Mouse (Mus musculus) forebrain, embryonic 16.5 days (tissue): Measurements from ENCODE around the gene Ly6g6d. TPM values are rescaled to one million over a fixed set of nuclear protein-coding genes. Genes with fewer than 3 reads are reported as not detected.
A peak's percentile ranks its signal among the peaks of the same experiment; 100 is the strongest.
"Not testable (repeated sequence)": the region's sequence is repeated elsewhere in the genome, so short reads cannot be mapped to it uniquely, and the experiment has no call there.

Source experiments
- ATAC-seq: fragments of 200-750 bp; cut with Nextera tagmentation; 2 replicates; pipeline ENCODE4 v1.8.0; 2017; ENCODE audit warnings: mild to moderate bottlenecking, moderate library complexity
- H3K27ac ChIP-seq: fragments of 300-500 bp; sonication (generic); 2 replicates; pipeline ENCODE4 v1.5.1; 2014; ENCODE audit warnings: low read length, control low read depth
- H3K27me3 ChIP-seq: fragments of 300-500 bp; sonication (generic); replicated peaks from 2 replicates; pipeline ENCODE4 v1.6.1; 2014; ENCODE audit warnings: low read length; ENCODE audit not compliant: control insufficient read depth, insufficient read depth
- H3K36me3 ChIP-seq: fragments of 300-500 bp; sonication (generic); 2 replicates; pipeline ENCODE4 v1.6.1; 2014; ENCODE audit not compliant: control insufficient read depth, insufficient read depth
- H3K4me1 ChIP-seq: fragments of 300-500 bp; sonication (generic); replicated peaks from 2 replicates; pipeline ENCODE4 v1.6.1; 2014; ENCODE audit warnings: low read length; ENCODE audit not compliant: control insufficient read depth, insufficient read depth
- H3K4me2 ChIP-seq: fragments of 300-500 bp; sonication (generic); 2 replicates; pipeline ENCODE4 v1.6.1; 2014; ENCODE audit warnings: mild to moderate bottlenecking, low read length, control low read depth
- H3K4me3 ChIP-seq: fragments of 300-500 bp; sonication (generic); replicated peaks from 2 replicates; pipeline ENCODE4 v1.5.1; 2014; ENCODE audit warnings: mild to moderate bottlenecking, low read length, control low read depth
- H3K9ac ChIP-seq: fragments of 300-500 bp; sonication (generic); replicated peaks from 2 replicates; pipeline ENCODE4 v1.6.1; 2014; ENCODE audit warnings: low read depth, low read length, control low read depth
- H3K9me3 ChIP-seq: fragments of 300-500 bp; sonication (generic); 2 replicates; pipeline ENCODE4 v1.6.1; 2016; ENCODE audit warnings: low read length; ENCODE audit not compliant: control insufficient read depth
- WGBS: fragments of 180-500 bp; shearing (Covaris S2); extraction: QIAGEN DNeasy Blood & Tissue Kit; methylation state at CpG from one replicate; pipeline ENCODE4 v1.1.7; 2014; 5-methylcytosine and 5-hydroxymethylcytosine counted together
- polyA plus RNA-seq: library from polyadenylated mRNA; unstranded; fragments of >200 nt; fragmentation: Nextera tagmentation; extraction: Ambion mirVana; gene quantifications from 2 replicates; pipeline ENCODE4 v1.2.1, GENCODE M21; 2015

Gene Ly6g6d
- polyA plus RNA-seq, 1 experiment from 2014 or later, result 1.6 TPM

DNA sequence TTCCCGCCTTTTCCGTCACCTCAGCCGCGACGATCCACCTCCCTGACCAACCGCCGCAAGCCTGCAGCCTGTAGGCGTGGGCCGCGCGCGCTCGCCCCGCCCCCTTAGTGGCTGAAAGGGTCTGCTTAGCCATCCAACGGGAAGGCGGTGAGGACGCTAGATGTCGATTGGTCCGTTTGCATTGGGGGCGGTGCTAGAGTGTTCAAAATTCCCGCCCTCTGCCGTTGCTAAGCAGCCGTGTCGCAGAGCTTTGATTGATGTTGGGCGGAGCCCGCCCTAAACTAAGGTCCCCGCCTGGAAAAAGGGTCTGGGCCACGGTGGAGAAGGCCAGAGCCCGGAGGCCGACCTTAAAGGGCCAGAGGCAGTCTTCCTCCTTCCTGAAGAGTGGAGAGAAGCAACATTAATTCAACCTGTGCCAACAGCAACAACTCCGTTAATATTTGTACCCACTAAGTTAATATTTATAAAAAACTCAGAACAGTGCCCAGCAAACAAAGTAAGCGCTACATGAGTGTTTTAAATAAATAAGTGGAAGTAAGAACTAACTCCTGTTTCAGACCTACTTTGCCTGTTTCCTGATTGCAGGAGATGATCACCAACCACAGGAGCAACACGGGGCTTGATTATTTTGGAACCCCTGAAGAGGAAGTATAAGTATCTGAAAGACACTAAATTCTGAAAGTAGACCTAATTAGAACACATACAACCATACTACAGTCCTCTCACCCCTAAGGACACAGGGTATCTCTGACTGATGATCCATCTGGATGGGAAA is 31.0 kb downstream of the Ly6g6d start, which contains the start of gene Msh5:
Gene Msh5 (minus strand): TSS at position 65 of the 775 bp plus-strand sequence.
- H3K27me3 ChIP-seq, result no peaks in the 10 kb centered on the region
- H3K27ac ChIP-seq, result peak within 1 kb of the TSS; percentile 55
- H3K9me3 ChIP-seq, result no peaks in the 10 kb centered on the region
- H3K9ac ChIP-seq, result peak within 1 kb of the TSS; percentile 77
- peak; percentile 99 for ATAC-seq
- H3K4me2 ChIP-seq, result peak within 1 kb of the TSS; percentile 98
- WGBS, result 2% methylated on average over 31 of the region's 33 CpGs
- H3K4me3 ChIP-seq, result peak within 1 kb of the TSS; percentile 52
- no peaks in the 10 kb centered on the region for H3K36me3 ChIP-seq
- H3K4me1 ChIP-seq, result peaks cover 29% of the 10 kb centered on the region

DNA sequence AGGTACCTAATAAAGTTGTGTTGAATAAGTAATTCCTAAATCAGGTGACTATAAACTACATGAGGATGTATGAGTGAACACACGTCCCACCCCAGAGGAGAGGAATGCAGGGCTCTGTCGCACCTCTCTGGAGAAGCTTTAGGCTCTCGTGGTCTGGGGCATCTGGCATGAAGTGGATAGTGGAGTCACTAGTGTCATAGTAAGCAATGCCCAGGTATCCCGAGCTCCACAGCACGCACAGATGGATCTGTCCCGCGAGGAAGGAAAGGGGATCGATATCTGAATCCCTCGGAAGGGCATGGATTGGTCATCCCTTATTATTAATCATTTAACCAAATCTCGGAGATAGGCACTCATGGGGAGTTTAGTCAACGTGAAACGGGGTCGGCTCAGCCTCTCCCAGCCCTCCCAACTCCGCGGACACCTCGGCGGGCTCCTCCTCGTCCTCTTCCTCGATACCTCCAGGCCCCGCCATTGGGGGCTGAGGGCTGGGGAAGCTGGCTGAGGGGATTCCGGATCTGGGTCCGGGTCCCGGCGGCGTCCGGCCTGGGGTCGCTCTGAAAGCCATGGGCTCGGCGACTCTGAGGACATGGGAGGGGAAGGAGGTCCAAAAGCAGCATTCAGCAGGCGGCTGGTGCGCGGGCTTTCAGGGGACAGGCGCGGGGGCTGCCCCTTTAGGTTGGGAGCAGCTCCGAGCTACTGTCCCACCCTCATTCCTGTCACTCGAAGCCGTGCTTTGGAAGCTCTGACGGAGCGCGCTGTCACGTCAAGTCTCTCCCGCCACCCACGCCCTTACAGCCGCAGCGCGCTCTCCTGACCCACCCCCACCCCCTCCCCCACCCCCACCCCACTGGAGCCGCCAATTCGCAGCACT is 31.8 kb downstream of the Ly6g6d start:
- Histone ChIP-seq H3K36me3 (no peaks in the 10 kb centered on the region), H3K4me2 (peak overlapping the region; percentile 98), H3K27me3 (no peaks in the 10 kb centered on the region), H3K4me1 (peaks cover 21% of the 10 kb centered on the region), H3K9ac (peak overlapping the region; percentile 77), H3K4me3 (peak overlapping the region; percentile 52), H3K27ac (peak overlapping the region; percentile 55), H3K9me3 (no peaks in the 10 kb centered on the region)
- ATAC-seq, result peak; percentile 75
- 7% methylated on average over 43 of the region's 48 CpGs for WGBS

DNA sequence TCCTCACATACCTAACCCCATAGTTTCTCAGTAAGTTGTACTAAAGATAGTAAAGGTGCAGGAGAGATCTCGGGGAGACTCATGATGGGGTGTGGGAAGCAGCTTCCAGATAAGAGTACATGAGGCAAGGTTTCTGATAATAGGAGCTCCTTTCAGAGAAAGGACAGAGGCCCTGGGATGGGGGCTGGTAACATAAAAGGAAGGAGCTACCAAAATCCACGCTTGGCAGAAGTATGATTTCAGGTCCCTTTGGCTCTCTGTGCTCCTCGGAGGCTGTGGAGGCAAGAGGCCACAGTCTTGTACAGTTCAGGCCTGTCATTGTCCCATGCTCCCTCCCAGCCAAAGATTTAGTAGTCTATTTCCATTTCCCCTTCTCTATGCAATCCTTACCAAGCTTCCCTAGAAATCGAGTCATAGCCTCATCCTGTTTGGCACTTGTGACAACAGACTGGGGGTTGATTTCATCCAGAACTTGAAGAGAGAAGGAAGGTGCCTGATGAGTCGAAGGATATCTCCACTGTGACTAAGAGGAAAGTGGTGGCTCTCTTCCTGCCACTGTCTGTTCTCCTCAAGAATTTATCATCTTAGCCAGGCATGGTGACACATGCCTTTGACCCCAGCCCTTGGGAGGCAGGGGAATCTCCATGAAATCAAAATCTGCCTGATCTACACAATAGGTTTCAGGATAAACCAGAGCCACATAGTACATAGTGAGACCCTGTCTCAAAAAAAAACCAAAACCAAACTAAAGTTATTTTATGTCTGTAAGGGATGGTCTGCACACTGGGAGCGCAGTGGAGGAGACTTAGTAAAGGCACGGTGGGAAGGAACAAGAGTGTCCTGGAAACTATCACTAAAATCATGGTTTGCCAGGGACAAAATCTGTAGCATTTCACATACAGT is 32.7 kb downstream of the Ly6g6d start:
- no peak for ATAC-seq
- no peaks in the 10 kb centered on the region for H3K9me3 ChIP-seq
- H3K36me3 ChIP-seq, result no peaks in the 10 kb centered on the region
- H3K4me1 ChIP-seq, result peaks cover 17% of the 10 kb centered on the region
- no peak overlapping the region for H3K9ac ChIP-seq
- peak overlapping the region; percentile 98 for H3K4me2 ChIP-seq
- peak overlapping the region; percentile 52 for H3K4me3 ChIP-seq
- 85% methylated on average over 7 of the region's 7 CpGs for WGBS
- no peaks in the 10 kb centered on the region for H3K27me3 ChIP-seq
- H3K27ac ChIP-seq, result no peak overlapping the region

DNA sequence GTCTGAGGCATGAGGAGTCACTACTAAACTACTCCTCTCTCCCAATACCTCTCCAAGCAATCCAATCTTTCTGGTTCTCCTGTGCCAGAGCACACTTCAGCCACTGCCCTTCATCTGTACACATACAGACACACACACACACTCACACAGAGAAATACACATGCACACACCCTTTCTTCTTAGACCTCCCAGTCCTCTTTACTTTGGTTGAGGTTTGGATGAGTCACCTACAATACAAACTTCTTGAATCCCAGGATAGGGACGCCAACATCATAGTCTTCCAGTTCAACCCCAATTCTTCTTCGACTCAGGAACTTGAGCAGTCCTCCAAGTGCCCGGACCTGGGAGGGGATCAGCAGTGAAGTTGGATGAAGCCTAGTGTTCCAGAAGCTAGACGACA is 34.1 kb downstream of the Ly6g6d start:
- ATAC-seq, result no peak
- no peak overlapping the region for H3K9ac ChIP-seq
- no peaks in the 10 kb centered on the region for H3K27me3 ChIP-seq
- H3K4me1 ChIP-seq, result peaks cover 8% of the 10 kb centered on the region
- H3K4me3 ChIP-seq, result no peak overlapping the region
- 88% methylated on average over 4 of the region's 4 CpGs for WGBS
- no peak overlapping the region for H3K4me2 ChIP-seq
- no peak overlapping the region for H3K27ac ChIP-seq
- H3K9me3 ChIP-seq, result no peaks in the 10 kb centered on the region
- H3K36me3 ChIP-seq, result no peaks in the 10 kb centered on the region

DNA sequence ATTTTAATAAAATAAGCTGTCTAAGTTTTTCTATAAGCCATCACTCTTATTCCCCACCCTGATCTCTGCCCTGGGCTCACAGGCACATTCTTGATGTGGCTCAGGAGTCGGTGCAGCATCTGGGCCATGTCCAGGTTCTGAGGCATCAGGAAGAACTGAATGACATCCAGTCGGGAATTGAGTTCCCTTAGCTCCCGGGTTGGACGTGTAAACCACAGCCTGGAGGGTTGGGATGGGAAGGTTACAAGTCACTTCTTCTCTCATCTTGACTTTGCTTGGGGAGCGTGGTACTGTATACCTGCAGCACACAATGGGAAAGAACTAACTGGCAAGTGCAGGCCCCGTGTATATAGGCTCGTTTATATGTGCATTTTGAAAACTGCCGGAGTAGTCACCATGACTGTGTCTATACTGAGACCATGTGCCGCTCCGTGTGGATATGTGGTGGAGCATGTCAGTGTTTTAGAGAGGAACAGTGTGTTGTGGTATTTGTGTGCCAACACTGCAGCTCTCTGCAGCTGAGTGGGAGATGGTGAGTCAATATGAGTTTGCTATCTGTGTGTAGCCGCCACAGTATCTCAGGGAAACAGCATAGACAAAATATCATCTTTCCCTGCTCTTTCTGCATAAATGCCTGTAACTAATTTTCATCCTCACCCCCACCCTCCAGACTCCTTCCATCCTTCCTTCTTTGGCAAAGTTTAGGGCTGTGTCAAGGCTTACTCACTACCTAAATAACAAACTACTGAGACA is 38.6 kb downstream of the Ly6g6d start:
- Histone ChIP-seq H3K4me2 (no peak overlapping the region), H3K4me3 (no peak overlapping the region), H3K36me3 (no peaks in the 10 kb centered on the region), H3K27ac (no peak overlapping the region), H3K27me3 (no peaks in the 10 kb centered on the region), H3K4me1 (no peaks in the 10 kb centered on the region), H3K9ac (no peak overlapping the region), H3K9me3 (no peaks in the 10 kb centered on the region)
- ATAC-seq, result no peak
- WGBS, result 83% methylated on average over 11 of the region's 11 CpGs

DNA sequence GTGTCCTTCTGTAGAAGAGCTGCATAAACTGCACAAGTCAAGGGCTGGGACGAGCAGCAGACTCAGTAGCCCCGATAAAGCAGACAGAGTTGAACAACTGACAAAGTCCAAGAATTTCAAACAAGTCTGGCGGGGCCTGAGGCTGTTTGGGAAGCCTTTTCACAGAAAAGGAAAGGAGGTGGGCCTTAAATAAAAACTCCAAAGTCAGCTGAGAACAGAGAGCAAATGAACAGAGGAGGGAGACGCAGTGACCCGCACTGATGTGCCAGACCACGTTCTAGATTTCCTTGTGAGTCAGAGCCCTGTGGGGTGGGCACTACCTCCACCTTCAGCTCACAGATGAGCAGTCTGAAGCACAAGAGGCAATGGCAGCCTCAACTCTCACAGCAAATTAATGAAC is 43.0 kb downstream of the Ly6g6d start:
- Histone ChIP-seq H3K9ac (no peak overlapping the region), H3K36me3 (no peaks in the 10 kb centered on the region), H3K4me2 (no peak overlapping the region), H3K9me3 (no peaks in the 10 kb centered on the region), H3K4me1 (0 out of 2 replicates have a peak, but pooled peaks cover under 1% of the 10 kb centered on the region), H3K27me3 (no peaks in the 10 kb centered on the region), H3K4me3 (no peak overlapping the region), H3K27ac (no peak overlapping the region)
- WGBS, result 69% methylated on average over 6 of the region's 6 CpGs
- ATAC-seq, result no peak

DNA sequence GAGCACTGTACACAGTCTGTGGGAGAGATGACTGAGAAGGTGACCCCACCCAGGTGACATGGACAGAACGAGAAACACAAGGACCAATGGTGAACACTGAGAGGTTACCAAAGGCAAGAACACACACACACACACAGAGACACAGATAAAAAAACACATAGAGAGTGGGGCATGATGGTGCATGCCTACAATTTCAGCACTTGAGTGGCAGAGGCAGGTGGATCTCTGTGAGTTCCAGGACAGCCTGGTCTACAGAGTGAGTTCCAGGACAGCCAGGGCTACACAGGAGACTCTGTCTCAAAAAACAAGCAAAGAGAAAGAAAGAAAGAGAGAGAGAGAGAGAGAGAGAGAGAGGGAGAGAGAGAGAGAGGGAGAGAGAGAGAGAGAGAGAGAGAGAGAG is 44.2 kb downstream of the Ly6g6d start:
- not testable (repeated sequence) for H3K27me3 ChIP-seq, H3K4me3 ChIP-seq, H3K9ac ChIP-seq, ATAC-seq, H3K4me2 ChIP-seq, H3K4me1 ChIP-seq, H3K27ac ChIP-seq, H3K9me3 ChIP-seq, H3K36me3 ChIP-seq
- 63% methylated on average over 1 of the region's 1 CpGs for WGBS

DNA sequence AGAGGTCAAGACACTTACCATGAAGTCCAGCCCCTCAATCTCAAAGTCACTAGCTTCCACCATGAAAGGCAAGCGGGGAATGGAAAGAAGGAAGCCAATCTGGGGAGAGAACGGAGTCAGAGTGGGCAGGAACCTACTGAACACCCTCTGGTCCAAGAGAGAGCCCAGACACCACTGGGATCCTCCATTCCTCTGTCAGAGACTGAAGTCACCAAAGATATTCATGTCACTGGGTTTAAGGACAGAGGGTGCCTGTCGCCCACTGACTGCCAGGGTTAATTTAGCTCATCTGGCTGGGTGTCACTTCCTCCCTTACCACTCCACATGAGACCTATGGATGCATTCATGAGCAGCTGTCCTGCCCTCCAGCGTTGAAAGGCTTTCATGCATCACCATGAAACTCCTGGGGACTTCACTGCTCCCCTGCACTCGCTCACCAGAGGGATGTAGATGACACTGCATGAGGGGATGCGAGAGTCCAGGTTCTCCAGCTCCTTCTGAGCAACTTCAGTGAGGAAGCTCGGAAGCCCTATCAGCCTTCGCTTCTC is 45.5 kb downstream of the Ly6g6d start:
- Histone ChIP-seq H3K9ac (no peak overlapping the region), H3K36me3 (no peaks in the 10 kb centered on the region), H3K4me1 (peaks cover 6% of the 10 kb centered on the region), H3K4me3 (no peak overlapping the region), H3K27ac (no peak overlapping the region), H3K27me3 (no peaks in the 10 kb centered on the region), H3K4me2 (no peak overlapping the region), H3K9me3 (no peaks in the 10 kb centered on the region)
- ATAC-seq, result no peak
- WGBS, result 77% methylated on average over 8 of the region's 8 CpGs
